Mouse (Mus musculus) B cell, adult 62 days (primary cell): ENCODE measurements around the gene Gm20538. TPM values are rescaled to one million over a fixed set of nuclear protein-coding genes. Genes with fewer than 3 reads are reported as not detected.

ENCODE experiments used
- total RNA-seq: library from RNA; stranded (reverse); gene quantifications from 4 replicates; pipeline ENCODE4 v1.2.4, GENCODE M21; 2023

Gene Gm20538
- not detected in 4 replicates for total RNA-seq

DNA sequence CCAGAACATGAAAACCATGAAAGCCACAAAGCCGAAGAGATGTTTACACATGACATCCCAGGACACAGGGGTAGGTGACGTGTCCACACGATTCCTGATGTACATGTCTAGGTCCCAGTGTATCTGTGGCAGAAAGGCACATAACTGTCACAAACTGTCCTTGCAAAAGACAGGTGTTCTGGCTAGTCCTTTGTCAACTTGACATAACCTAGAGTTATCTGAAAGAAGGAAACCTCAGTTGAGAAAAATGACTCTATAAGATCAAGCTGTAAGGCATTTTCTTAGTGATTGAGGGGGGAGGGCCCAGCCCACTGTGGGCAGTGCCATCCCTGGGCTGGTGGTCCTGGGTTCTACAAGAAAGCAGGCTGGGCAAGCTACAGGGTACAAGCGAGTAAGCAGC lies at the start of gene Gm20538:
Gm20538 (minus strand) TSS at position 101 of the 400 bp plus-strand sequence.

GRCm38 (mm10) chr19:44562652-44563206 lies 10.1 kb upstream of the Gm20538 start, which contains the start of gene Hif1an:
Gene Hif1an, plus strand, starts transcription at chr19:44562850.

GRCm38 (mm10) chr19:44554861-44555590 lies 2.4 kb upstream of the Gm20538 start, which contains the start of gene Ndufb8:
Gene Ndufb8, minus strand, starts transcription at chr19:44555440.

DNA sequence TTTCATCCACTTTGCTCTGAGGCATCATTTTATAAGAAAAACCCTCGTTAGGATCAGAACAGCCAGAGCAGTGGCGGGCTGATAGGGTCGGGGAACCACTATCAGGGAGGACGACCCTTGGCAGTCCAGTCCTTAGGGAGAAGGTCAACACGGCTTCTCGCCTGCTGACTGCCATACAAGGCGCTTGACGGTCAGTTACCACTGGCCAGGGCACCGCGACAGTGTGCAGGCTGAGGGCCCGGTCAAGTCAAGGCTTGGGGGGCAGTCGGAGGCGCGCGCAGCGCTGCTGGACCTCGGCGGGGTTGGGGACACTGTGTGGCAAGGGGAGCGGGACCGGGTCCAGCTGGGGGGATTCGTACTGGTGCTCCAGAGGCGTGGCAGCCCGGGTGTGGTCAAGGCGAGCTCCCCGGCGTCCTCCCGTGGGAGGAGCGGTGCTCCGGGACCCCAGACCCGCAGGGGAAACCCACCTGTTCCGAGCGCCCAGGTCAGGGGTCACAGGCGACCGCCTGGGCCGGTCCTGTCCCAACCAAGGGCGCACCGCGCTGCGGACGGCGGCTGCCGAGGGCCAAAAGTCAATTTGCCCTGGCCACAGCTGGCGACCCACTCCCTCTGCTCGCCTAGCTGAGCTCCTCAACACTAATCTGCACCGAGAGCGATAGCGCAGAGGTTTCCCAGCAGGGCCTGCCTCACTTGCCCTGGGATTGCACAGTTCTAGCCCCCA lies 7.2 kb downstream of the Gm20538 start, which contains the start of gene Sec31b:
Sec31b (minus strand) TSS at position 544 of the 721 bp plus-strand sequence.

Other genes with a start within 250 kb of the Gm20538 start
- gene Scd4, start 219.7 kb downstream of the Gm20538 start, total RNA-seq = 0.85 to 2.0 TPM (median 1.5 TPM) in 4 replicates
- 810 to 978 TPM (median 883 TPM) in 4 replicates for gene Scd1, start 145.0 kb downstream of the Gm20538 start, total RNA-seq
- 0.16 TPM in 1 of 4 replicates, not detected in the others for gene Wnt8b, start 59.4 kb downstream of the Gm20538 start, total RNA-seq
- 1.7 to 2.8 TPM (median 2.2 TPM) in 4 replicates for gene Sec31b, start 7.0 kb downstream of the Gm20538 start, total RNA-seq
- gene Ndufb8, start 2.6 kb upstream of the Gm20538 start, total RNA-seq = 117 to 131 TPM (median 119 TPM) in 4 replicates
- gene Hif1an, start 10.0 kb upstream of the Gm20538 start, total RNA-seq = 50.7 to 59.3 TPM (median 56.1 TPM) in 4 replicates
- gene Pax2, start 203.2 kb upstream of the Gm20538 start, total RNA-seq = not detected in 4 replicates